ENCODE assay signal across 9 mouse cellular contexts in genomic region chr9:49961965-49962364, GRCm38 (mm10).
DNase-seq lines count a peak whose midpoint lies in the region; ATAC-seq lines count a peak whose summit lies in the region.
"Had no signal": no experiment of that assay in that cellular context is flagged by ENCODE, and none has a peak within 500 bp of the region (broad histone marks: within the 10 kb centered on the region; RNA-seq: fewer than 3 reads in every experiment).

No protein-coding gene starts in this region.

- peak; percentile 79 for ATAC-seq in neural tube, embryonic 11.5 days (ENCODE audit: insufficient read depth, low FRiP score, low TSS enrichment)
- ATAC-seq in monocyte, adult 5-6 weeks (replicated peaks; ENCODE audit: insufficient number of reproducible peaks, low FRiP score, low TSS enrichment, poor library complexity, severe bottlenecking) = no peak

- no peaks in the 10 kb centered on the region for H3K36me3 ChIP-seq in neural tube, embryonic 11.5 days (ENCODE audit: control insufficient read depth, insufficient read depth, low read length)

- peak; percentile 5 to 10 for DNase-seq in lung, adult 18-20 months
- DNase-seq in lung, postnatal 36 days = no peak
- peak; percentile 59 for DNase-seq in adrenal gland, postnatal 25 days
- peak; percentile 84 for DNase-seq in hindlimb bud, embryonic 11.5 days (ENCODE audit: extremely low spot score, low read depth, low spot score)
- DNase-seq in neural tube, embryonic 11.5 days (ENCODE audit: low spot score) = peak; percentile 86
- no peak for DNase-seq in frontal cortex, adult 2 months (ENCODE audit: extremely low spot score in 1 of 2, low spot score in 1 of 2)
- DNase-seq in left cerebral cortex, adult 18-20 months (ENCODE audit: low spot score in 2 of 2) = no peak

- H3K4me1 ChIP-seq in neural tube, embryonic 11.5 days (ENCODE audit: control insufficient read depth, insufficient read depth, low read length) = peaks cover 29% of the 10 kb centered on the region

- H3K27ac ChIP-seq in neural tube, embryonic 11.5 days (ENCODE audit: low read depth, low read length) = peak overlapping the region; percentile 89
- H3K27ac ChIP-seq: layer of hippocampus, adult 2 months had no signal

- 6% methylated on average over 3 of the region's 3 CpGs for WGBS in neural tube, embryonic 11.5 days

- no peaks in the 10 kb centered on the region for H3K27me3 ChIP-seq in neural tube, embryonic 11.5 days (ENCODE audit: control insufficient read depth, insufficient read depth, low read length)

- H3K4me3 ChIP-seq in neural tube, embryonic 11.5 days (ENCODE audit: low read depth, low read length) = no peak overlapping the region
- H3K4me3 ChIP-seq: layer of hippocampus, adult 2 months had no signal

- H3K4me2 ChIP-seq in neural tube, embryonic 11.5 days (ENCODE audit: low read depth) = peak overlapping the region; percentile 25; the same call in 1 of the 2 replicates

- no peaks in the 10 kb centered on the region for H3K9me3 ChIP-seq in neural tube, embryonic 11.5 days (ENCODE audit: control insufficient read depth, low read length)

- no peak overlapping the region for H3K9ac ChIP-seq in neural tube, embryonic 11.5 days (ENCODE audit: low read length)

Comparison
In these comparisons a context has a peak if more than half of its experiments do, and no peak if none do; other contexts are left out.
1. DNase-seq: peak in lung, adult 18-20 months (2 of 2), adrenal gland, postnatal 25 days (single experiment), hindlimb bud, embryonic 11.5 days (single experiment) and neural tube, embryonic 11.5 days (single experiment); none in lung, postnatal 36 days (single experiment), frontal cortex, adult 2 months (0 of 2) and left cerebral cortex, adult 18-20 months (0 of 2).